Comparison of ENCODE assay signal across 7 mouse cellular contexts in the genomic region with DNA sequence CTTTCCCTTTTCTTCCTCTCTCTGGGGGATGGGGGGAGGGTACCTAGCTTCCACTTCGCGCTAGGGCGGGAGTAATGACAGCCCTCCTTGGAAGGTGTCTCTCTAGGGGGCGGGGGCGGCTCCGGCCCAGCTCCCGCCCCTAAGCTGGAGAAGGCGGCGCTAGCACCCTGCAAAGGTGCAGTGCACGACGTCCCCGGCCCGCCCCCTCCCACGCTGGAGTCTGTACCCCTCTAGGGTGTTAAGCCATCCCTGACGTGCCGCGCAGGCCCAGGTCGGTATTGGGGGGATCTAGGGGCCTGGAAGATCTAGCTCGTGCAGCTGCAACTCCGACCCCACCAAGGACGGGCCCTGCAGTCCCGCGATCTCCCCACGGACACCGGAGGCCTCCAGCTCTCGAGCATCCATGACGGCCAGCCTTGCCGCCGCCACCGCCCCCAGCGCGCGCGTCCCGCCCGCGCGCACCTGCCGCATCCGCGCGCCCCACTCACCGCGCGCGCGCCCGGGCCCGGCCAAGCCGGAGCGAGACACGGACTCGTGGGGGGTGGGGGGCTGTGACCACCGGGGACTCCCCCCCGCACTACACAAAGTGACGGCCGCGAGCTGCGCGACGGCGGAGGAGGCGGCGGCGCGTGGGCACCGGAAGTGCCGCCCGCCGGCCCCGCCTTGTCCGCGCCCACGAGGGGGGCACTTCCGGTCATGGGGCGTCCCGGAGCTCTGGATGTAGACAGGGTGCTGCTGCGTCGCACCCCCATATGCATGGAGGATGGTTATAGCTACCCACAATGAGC. TPM values are rescaled to one million over a fixed set of nuclear protein-coding genes. Genes with fewer than 3 reads are reported as not detected.
DNase-seq lines count a peak whose midpoint lies in the region; ATAC-seq and TF ChIP-seq lines count a peak whose summit lies in the region.

Zfp316 (minus strand) TSS at position 660 of the 788 bp plus-strand sequence.

- H3K27ac ChIP-seq in embryonic facial prominence, embryonic 10.5 days (replicated peaks): peak within 1 kb of the TSS; percentile 96
- no peak within 1 kb of the TSS; the same call in 1 of the 2 replicates for H3K27ac ChIP-seq in intestine, postnatal 0 days (ENCODE audit: low read depth, low read length)
- peak within 1 kb of the TSS; percentile 96 for H3K27ac ChIP-seq in limb, embryonic 10.5 days
- peak within 1 kb of the TSS; percentile 83 for H3K27ac ChIP-seq in midbrain, embryonic 12.5 days (replicated peaks)

- peak; percentile 50 for DNase-seq in adrenal gland, adult 8-10 months
- peak; percentile 79 for DNase-seq in embryonic facial prominence, embryonic 10.5 days (ENCODE audit: low spot score)
- DNase-seq in limb, embryonic 10.5 days (ENCODE audit: low spot score): peak; percentile 77
- peak; percentile 36 for DNase-seq in skeletal muscle tissue, adult 2 months (ENCODE audit: low read depth, low spot score)

- under 1% methylated on average over 79 of the region's 79 CpGs for WGBS in embryonic facial prominence, embryonic 10.5 days
- WGBS in intestine, postnatal 0 days: under 1% methylated on average over 68 of the region's 79 CpGs
- under 1% methylated on average over 79 of the region's 79 CpGs for WGBS in limb, embryonic 10.5 days
- under 1% methylated on average over 69 of the region's 79 CpGs for WGBS in midbrain, embryonic 12.5 days

- peak within 1 kb of the TSS; percentile 98 for H3K4me2 ChIP-seq in intestine, postnatal 0 days (replicated peaks; ENCODE audit: low read depth)
- peak within 1 kb of the TSS; percentile 97 for H3K4me2 ChIP-seq in midbrain, embryonic 12.5 days (replicated peaks)

- peak within 1 kb of the TSS; percentile 68 for H3K9ac ChIP-seq in intestine, postnatal 0 days (ENCODE audit: low read depth, low read length)
- H3K9ac ChIP-seq in midbrain, embryonic 12.5 days (replicated peaks): peak within 1 kb of the TSS; percentile 99

- H3K9me3 ChIP-seq in embryonic facial prominence, embryonic 10.5 days: no peaks in the 10 kb centered on the region
- H3K9me3 ChIP-seq in intestine, postnatal 0 days (ENCODE audit: control insufficient read depth): no peaks in the 10 kb centered on the region
- H3K9me3 ChIP-seq in limb, embryonic 10.5 days (replicated peaks): no peaks in the 10 kb centered on the region
- no peaks in the 10 kb centered on the region for H3K9me3 ChIP-seq in midbrain, embryonic 12.5 days

- peak within 1 kb of the TSS; percentile 98 for H3K4me3 ChIP-seq in embryonic facial prominence, embryonic 10.5 days
- peak within 1 kb of the TSS; percentile 94 for H3K4me3 ChIP-seq in intestine, postnatal 0 days (ENCODE audit: low read depth, low read length)
- H3K4me3 ChIP-seq in limb, embryonic 10.5 days: peak within 1 kb of the TSS; percentile 88
- peak within 1 kb of the TSS; percentile 97 for H3K4me3 ChIP-seq in midbrain, embryonic 12.5 days

- H3K4me1 ChIP-seq in embryonic facial prominence, embryonic 10.5 days: peaks cover 23% of the 10 kb centered on the region
- 0 out of 2 replicates have a peak, but pooled peaks cover 3% of the 10 kb centered on the region for H3K4me1 ChIP-seq in intestine, postnatal 0 days (replicated peaks; ENCODE audit: control insufficient read depth, insufficient read depth, low read length)
- peaks cover 27% of the 10 kb centered on the region for H3K4me1 ChIP-seq in limb, embryonic 10.5 days
- H3K4me1 ChIP-seq in midbrain, embryonic 12.5 days: peaks cover 25% of the 10 kb centered on the region

- peaks cover 6% of the 10 kb centered on the region for H3K36me3 ChIP-seq in embryonic facial prominence, embryonic 10.5 days (replicated peaks)
- H3K36me3 ChIP-seq in intestine, postnatal 0 days (ENCODE audit: control insufficient read depth, insufficient read depth): no peaks in the 10 kb centered on the region; the same call in 1 of the 2 replicates
- peaks cover 16% of the 10 kb centered on the region for H3K36me3 ChIP-seq in limb, embryonic 10.5 days
- peaks cover 4% of the 10 kb centered on the region for H3K36me3 ChIP-seq in midbrain, embryonic 12.5 days

- TF ChIP-seq CTCF in intestine, postnatal 0 days (IDR thresholded peaks at IDR 0.05; ENCODE audit: low read depth): 0 out of 2 replicates have a peak, but pooled peaks have one; percentile 9

- ATAC-seq in granulocyte monocyte progenitor cell, adult 5-6 weeks (replicated peaks; ENCODE audit: poor library complexity, severe bottlenecking): peak; percentile 75
- ATAC-seq in intestine, postnatal 0 days: peak; percentile 70
- ATAC-seq in midbrain, embryonic 12.5 days (ENCODE audit: low FRiP score, low read depth): peak; percentile 91

- 0 out of 2 replicates have a peak, but pooled peaks cover under 1% of the 10 kb centered on the region for H3K27me3 ChIP-seq in embryonic facial prominence, embryonic 10.5 days (replicated peaks; ENCODE audit: low read depth, poor library complexity, severe bottlenecking)
- H3K27me3 ChIP-seq in intestine, postnatal 0 days (replicated peaks; ENCODE audit: control insufficient read depth, insufficient read depth, low read length): no peaks in the 10 kb centered on the region
- H3K27me3 ChIP-seq in limb, embryonic 10.5 days (ENCODE audit: low read depth, poor library complexity, severe bottlenecking): no peaks in the 10 kb centered on the region
- peaks cover 3% of the 10 kb centered on the region; the same call in 1 of the 2 replicates for H3K27me3 ChIP-seq in midbrain, embryonic 12.5 days

RNA-seq across cellular contexts. Expression of gene Zfp316, which starts in this region (rescaled TPM):
- total RNA-seq in adrenal gland, adult 8-10 months (2022): 10 to 100 TPM; 11.0 to 13.1 (median 12.0) TPM
- 3.1 and 3.5 TPM in 2 replicates for polyA plus RNA-seq in embryonic facial prominence, embryonic 10.5 days (2016; fragmentation: Nextera tagmentation; extraction: Ambion mirVana)
- 2.8 and 3.5 TPM in 2 replicates for total RNA-seq in granulocyte monocyte progenitor cell, adult 5-6 weeks (2014; fragmentation: Nextera tagmentation)
- 2.7 and 3.5 TPM in 2 replicates for total RNA-seq in granulocyte monocyte progenitor cell, adult 5-6 weeks (2017)
- polyA plus RNA-seq in intestine, postnatal 0 days (2015; fragmentation: Nextera tagmentation; extraction: Ambion mirVana): 0.81 and 0.86 TPM in 2 replicates
- 3.4 and 4.4 TPM in 2 replicates for polyA plus RNA-seq in limb, embryonic 10.5 days (2016; fragmentation: Nextera tagmentation; extraction: Ambion mirVana)
- 17.9 and 18.4 TPM in 2 replicates for polyA plus RNA-seq in midbrain, embryonic 12.5 days (2016; fragmentation: Nextera tagmentation; extraction: Ambion mirVana)

Comparison
In these comparisons a context has a peak if more than half of its experiments do, and no peak if none do; other contexts are left out.
1. Peak in ATAC-seq, H3K4me3 ChIP-seq, H3K9ac ChIP-seq and H3K4me2 ChIP-seq in intestine, postnatal 0 days; RNA of the gene not detected or under 1 TPM.